Mouse (Mus musculus): ENCODE measurements around the gene H2afv.
"Not testable (repeated sequence)": the region's sequence is repeated elsewhere in the genome, so short reads cannot be mapped to it uniquely, and the experiment has no call there.

Gene H2afv

GRCm38 (mm10) chr11:6468541-6468940 is 24.3 kb upstream of the H2afv start:
- DNase-seq (ENCODE audit: low read depth, low spot score): no peak

- no peak for DNase-seq (ENCODE audit: low read depth, low spot score)
Measured at GRCm38 (mm10) chr11:6465122-6465521, 20.9 kb upstream of the H2afv start.

DNA sequence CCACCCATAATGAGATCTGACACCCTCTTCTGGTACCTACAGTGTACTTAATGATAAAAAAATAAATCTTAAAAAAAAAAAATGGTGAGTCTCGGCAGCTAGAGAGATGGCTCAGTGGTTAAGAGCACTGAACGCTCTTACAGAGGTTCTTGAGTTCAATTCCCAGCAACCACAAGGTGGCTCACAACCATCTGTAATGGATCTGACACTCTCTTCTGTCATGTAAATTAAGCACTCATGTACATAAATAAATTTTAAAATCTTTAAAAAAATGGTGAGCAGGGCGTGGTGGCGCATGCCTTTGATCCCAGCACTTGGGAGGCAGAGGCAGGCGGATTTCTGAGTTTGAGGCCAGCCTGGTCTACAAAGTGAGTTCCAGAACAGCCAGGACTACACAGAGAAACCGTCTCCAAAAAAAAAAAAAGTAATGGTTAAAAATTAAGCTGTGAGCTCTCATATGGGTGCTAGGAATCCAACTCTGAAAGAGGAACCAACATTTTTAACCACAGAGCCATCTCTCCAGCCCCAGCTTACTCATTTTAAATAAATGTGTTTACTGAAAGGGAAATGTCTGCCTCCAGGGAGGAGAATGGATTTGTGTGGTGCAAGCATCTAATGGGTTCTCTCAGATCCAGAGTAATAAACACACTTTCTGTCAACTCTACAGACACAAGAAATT is 19.1 kb upstream of the H2afv start:
- no peak for DNase-seq (ENCODE audit: low read depth, low spot score)

DNA sequence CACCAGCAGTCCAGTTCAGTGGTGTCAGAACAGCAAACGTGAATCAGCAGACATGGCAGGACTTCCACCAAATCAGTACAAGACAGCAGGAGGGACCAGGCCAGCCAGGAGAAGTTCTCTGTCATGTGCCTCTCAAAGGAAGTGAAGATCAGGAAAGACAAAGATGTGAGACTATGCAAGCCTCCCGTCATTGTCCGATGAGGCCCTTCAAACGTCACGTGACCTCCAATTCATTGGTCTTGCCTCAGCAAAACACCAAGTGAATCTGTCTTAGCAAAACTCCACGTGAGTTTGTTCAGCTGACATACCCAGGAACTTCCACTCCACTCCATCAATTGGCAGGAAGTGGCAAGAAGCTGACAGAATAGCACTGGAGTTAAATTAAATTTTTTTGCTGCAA is 11.8 kb upstream of the H2afv start:
- DNase-seq (ENCODE audit: low read depth, low spot score): no peak

GRCm38 (mm10) chr11:6448155-6448554 is 3.9 kb upstream of the H2afv start:
- not testable (repeated sequence) for DNase-seq (ENCODE audit: low read depth, low spot score)

GRCm38 (mm10) chr11:6447493-6447892 is 3.2 kb upstream of the H2afv start:
- no peak for DNase-seq (ENCODE audit: low read depth, low spot score)

GRCm38 (mm10) chr11:6445951-6446350 is 1.7 kb upstream of the H2afv start:
- no peak for DNase-seq (ENCODE audit: low read depth, low spot score)

DNA sequence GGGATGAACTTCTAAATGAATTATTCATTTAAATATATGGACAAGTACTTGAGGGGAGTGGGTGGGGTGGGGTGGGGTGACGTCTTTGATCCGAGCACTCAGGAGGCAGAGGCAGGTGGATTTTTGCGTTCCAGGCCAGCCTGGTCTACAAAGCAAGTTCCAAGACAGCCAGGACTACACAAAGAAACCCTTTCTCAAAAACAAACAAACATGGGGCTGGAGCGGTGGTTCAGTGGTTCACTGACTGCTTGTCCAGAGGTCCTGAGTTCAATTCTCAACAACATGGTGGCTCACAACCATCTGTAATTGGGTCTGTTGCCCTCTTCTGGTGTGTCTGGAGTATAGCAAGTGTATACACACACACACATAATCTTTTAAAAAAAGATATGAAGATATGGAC is 1.2 kb upstream of the H2afv start:
- no peak for DNase-seq (ENCODE audit: low read depth, low spot score)

- no peak for DNase-seq (ENCODE audit: low read depth, low spot score)
Measured at GRCm38 (mm10) chr11:6443727-6444076, 541 bp downstream of the H2afv start.

DNA sequence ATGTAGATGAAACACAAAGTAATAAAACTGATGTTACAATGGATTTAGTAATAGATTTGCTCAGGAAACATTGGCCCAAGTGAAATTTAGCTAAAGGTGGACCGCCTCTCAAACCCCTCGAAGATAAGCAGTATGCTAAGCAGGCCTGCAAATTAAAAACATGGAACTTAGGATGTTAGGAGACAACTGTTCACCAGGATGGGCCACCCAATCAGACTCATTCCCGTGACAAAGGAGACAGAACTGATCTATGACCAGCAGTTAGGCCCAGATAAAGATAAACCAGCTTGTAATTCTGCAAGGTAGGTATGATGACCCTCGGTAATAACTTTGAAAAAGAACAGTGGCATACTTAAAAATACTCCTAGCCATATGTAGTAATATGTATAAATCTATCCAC is 1.1 kb downstream of the H2afv start:
- DNase-seq (ENCODE audit: low read depth, low spot score): no peak

GRCm38 (mm10) chr11:6442566-6442965 is 1.7 kb downstream of the H2afv start:
- DNase-seq (ENCODE audit: low read depth, low spot score): no peak

DNA sequence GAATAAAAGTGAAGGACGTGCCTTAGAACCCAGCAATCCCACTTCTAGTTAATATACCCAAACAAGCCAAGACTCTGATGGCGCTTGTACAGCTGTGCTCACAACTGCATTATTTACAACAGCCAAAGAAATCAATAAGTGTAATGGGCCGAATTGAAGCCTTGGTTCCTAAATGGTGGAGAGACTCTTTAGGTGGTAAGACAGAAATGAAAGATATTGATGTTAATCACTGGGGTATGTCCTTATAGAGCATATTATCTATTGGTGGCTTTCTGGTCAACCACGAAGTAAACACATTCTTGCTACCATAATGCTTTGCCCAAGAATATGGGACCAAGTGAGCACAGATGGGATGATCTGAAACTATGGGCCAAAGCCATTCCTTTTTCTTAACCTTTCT is 4.1 kb downstream of the H2afv start:
- DNase-seq (ENCODE audit: low read depth, low spot score): no peak

- DNase-seq (ENCODE audit: low read depth, low spot score): no peak
Measured at GRCm38 (mm10) chr11:6437667-6438066, 6.6 kb downstream of the H2afv start.

GRCm38 (mm10) chr11:6436442-6436841 is 7.8 kb downstream of the H2afv start:
- DNase-seq (ENCODE audit: low read depth, low spot score): peak; percentile 81

DNA sequence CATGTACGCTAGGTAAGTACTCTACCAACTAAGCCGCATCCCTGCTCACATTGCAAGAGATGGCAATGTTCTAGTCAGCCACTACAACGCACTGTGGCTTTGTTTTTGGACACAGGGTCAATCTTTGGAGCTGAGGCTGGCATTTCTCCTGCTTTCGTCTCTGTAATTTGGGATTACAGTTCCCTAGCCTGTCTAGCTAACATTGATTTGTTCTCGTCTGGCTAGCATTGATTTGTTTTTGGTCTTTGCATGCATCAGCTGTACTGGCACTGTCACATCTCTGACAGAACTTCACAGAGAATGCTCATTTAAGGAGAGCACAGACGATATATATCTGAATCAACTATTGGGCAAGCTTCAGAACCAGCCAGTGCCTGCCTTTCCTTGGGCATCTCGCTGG is 14.1 kb downstream of the H2afv start:
- no peak for DNase-seq (ENCODE audit: low read depth, low spot score)

DNA sequence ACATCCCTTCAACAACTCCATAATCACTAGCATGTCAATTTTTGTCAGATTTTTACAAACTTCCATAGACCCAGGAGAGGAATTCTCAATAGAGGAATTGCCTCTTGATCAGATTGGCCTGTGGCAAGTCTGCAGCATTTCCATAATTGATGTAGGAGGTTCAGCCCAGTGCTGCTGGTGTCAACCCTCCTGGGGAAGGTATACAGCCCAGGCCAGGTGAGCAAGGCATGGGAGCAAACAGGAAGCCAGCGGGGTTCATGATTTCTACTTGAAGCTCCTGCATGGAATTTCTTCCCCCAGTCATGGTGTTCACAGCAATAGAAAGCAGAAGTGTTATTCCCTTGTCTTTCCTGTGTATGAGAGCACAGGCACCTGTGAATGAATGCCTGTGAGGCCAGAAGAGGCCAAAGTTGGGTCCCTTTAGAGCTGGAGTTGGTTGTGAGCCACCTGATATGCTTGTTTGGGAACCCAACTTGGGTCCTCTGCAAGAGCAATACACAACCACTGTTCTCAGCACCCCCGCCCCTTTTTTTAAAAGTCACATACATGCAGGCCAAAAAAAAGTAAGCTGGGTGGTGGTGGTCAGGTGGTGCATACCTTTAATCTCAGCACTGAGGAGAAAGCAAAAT is 23.4 kb downstream of the H2afv start:
- no peak for DNase-seq (ENCODE audit: low read depth, low spot score)

DNA sequence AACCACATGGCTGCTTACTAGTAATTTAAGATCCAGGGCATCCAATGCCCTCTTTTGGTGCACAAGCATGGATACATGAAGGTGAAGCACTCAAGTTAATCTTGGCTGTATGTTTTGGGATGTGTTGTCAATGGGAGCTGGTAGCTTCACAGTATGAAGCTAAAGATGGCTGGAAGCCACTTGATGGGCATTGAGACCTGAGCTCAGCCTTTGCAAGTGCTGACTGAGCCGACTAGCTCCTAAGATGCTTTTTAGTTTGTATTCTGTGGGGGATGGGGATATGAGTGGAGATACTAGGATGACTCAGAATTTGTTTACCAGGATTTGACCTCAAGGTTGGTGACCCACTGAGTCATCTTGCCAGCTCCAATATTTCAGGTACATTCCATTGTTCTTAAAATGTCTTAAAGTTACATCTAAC is 23.9 kb downstream of the H2afv start:
- no peak for DNase-seq (ENCODE audit: low read depth, low spot score)

- DNase-seq (ENCODE audit: low read depth, low spot score): not testable (repeated sequence)
Measured at GRCm38 (mm10) chr11:6419156-6419555, 25.1 kb downstream of the H2afv start.

- no peak for DNase-seq (ENCODE audit: low read depth, low spot score)
Measured at GRCm38 (mm10) chr11:6418751-6419150, 25.5 kb downstream of the H2afv start.

- DNase-seq (ENCODE audit: low read depth, low spot score): no peak
Measured at GRCm38 (mm10) chr11:6417490-6417889, 26.8 kb downstream of the H2afv start.

DNA sequence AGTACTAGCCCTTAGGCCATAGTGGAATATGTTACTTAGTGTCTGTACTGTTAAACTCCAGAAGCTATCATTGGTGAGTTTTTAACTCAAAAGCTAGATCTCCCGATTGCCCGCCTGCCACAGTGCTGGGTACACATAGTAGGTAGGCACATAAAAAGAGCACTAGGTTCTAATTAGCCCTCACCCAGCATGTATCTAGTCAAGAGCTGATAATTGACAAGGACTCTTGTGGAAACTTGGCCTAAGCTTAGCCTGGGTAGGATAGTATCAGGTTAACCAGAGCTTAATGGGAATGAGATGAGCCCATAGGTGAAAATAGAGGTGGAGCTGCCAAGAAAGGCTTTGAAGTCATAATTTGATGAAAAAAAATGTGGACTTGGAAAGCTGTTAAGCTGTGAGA is 27.2 kb downstream of the H2afv start:
- DNase-seq (ENCODE audit: low read depth, low spot score): no peak

DNA sequence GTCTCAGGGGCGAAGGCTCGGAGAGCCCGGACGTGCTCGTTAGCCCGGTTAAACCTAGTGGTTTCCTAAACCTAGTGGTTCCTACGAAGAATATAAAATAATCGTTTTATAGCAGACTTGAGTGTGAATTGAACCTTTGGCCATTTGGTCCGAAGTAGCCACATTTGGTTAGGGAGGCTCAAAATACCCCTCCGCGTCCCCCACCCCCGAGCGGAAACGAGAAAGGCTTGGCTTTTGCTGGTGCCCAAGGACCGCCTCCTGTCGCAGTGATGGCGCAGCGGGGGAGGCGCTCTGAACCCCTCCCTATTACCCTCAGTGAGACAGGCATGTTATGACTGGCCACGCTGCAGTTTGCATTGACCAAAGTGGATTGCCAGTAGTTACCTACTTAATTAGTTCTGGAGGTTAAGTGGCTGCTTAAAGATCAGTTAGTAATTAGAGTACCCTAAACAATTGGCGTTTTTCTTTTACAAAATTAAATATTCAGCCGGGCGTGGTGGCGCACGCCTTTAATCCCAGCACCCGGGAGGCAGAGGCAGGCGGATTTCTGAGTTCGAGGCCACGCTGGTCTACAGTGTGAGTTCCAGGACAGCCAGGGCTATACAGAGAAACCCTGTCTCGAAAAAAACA is 27.7 kb downstream of the H2afv start:
- DNase-seq (ENCODE audit: low read depth, low spot score): no peak
